Mouse (Mus musculus) adrenal gland, postnatal 14 days (tissue): ENCODE measurements around the gene Grk1. TPM values are rescaled to one million over a fixed set of nuclear protein-coding genes. Genes with fewer than 3 reads are reported as not detected.

Experiments
- DNase-seq: peaks from one replicate; pipeline ENCODE4 v3.0.0; 2021; ENCODE audit warnings: mixed read lengths
- total RNA-seq: library from RNA; stranded (reverse); gene quantifications from 2 replicates; pipeline ENCODE4 v1.2.3, GENCODE M21; 2021

The Grk1 gene
- total RNA-seq, 1 experiment from 2014 or later = not detected

DNA sequence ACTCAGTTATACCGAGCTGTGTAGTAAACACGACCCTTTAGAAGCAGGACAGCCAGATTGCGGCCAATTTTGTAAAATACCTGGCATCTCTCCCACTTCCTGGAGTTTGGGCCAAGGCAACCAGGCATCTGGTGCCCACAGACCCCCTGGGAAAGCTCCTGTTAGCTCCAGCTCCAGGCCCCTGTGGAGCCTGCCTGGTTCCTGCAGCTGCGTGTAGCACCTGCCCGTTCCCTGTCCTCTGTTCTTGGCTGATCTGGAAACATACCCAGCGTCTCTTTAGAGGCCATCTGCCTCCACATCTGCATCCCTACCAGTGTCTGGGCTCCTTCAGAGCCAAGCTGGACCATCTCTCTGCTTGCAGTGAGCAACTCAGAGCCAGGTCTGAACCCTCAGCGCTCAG is 25.5 kb downstream of the Grk1 start:
- peak; percentile 16 for DNase-seq

DNA sequence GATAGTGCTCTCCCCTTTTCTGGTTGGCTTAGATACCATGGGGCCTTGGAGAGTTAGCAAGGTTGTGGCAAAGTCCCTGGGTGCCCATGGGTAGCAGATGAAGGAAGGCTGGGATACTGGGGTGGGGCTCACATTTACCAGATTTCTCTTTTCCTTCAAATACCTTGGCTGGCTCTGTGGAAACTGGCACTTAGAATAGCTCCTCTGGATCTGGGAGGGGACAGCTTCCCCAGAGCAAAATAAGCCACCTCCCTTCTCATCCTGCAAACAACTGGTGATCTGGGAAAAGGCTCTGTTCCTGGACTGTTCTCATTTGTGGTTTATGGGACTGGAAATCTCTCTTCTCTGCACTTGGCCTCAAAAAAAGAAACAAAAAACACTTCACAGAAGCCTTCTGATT is 26.0 kb downstream of the Grk1 start:
- DNase-seq = no peak

DNA sequence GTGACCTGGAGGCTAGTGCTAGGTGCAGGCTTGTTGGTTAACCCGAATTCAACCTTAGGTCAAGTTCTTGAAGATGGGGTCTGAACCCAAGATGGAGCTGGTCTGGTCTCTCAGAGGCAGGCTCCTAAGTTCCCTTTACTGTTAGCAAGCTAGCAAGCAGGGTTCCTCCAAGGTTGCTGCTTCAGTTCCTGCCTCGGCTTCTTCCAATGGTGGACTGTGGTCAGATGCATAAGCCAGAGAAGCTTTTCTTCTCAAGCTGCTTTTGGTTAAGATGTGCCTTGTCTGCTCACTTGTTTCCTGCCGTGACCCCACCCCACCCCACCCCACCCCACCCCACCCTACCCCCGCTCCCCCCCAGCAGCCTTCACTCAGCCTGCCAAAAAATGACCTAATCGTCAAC is 28.2 kb downstream of the Grk1 start:
- no peak for DNase-seq

DNA sequence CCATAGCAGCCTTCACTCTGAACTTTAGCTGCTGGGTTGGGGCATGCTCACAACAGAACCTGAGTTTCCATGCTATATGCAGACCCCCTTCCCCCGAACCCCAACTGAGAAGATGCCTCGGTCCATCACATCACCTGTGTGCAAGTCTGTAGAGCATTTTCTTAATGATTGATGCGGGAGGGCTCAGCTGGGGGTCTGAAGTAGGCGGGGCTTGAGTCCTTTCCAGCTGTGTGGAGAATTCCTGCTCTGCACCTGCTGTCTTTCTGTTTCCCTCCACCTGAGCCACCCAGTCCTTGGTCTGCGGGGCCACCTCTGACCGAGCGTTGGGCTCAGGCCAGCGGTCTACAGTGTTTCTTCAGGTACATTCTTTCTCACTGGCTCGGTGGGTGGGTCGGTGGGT is 30.0 kb downstream of the Grk1 start, which contains the start of gene Tmem255b:
Gene Tmem255b (plus strand): TSS at position 301 of the 400 bp plus-strand sequence.
- DNase-seq = no peak

DNA sequence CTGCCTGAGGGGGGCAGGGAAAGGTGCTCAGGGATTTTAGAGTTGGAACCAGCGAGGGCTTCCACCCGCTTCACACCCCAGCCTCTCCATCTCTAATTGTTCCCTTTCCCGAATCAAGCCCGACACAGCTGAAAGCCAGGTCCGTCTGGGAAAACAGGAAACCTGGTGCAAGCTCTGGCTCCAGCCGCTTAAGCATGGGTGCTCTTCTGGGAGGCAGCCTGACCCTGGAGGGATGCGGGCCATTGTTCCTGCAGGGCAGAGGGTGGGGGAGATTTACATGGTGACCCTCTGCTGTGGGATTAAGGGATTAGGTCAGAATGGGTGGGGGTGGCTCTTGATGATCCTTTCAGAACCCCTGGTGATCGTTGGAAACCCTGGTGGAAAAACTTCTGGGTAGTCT is 31.2 kb downstream of the Grk1 start:
- no peak for DNase-seq

DNA sequence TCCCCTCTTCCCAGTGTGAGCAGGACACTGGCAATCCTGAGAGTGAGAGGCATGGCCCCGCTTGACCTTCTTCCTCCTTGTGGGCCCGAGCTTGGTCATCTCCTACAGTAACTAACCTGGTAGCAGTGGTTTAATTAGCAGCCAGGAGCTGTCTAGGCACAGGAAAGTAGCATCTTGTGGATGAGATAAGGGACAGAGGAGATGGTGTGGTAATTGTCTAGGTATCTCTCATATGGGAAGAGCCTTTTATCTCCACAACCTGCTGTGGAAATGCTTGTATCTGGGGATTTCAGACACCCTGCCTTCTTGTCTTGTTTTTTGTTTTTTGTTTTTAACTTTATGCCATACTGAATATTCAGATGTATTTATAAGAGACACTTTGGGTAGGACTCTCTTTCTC is 32.6 kb downstream of the Grk1 start:
- DNase-seq = no peak

DNA sequence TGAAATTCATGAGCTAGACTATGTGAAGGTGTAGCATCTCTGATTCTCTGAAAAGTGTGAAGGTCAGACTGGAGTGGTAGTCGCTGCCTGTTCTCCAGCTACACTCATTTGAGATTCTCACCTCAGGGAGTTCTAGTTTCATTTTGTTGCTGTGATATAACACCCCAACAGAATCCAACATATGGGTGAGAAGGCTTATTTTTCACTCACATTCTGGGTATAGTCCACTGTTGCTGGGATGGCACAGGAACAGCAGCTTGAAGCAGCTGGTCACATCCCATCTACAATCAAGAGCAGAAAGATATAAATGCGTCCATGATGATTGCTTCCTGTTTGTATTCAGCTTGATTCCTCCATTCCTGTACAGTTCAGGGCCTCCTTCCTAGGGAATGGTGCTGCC is 37.3 kb downstream of the Grk1 start:
- no peak for DNase-seq

DNA sequence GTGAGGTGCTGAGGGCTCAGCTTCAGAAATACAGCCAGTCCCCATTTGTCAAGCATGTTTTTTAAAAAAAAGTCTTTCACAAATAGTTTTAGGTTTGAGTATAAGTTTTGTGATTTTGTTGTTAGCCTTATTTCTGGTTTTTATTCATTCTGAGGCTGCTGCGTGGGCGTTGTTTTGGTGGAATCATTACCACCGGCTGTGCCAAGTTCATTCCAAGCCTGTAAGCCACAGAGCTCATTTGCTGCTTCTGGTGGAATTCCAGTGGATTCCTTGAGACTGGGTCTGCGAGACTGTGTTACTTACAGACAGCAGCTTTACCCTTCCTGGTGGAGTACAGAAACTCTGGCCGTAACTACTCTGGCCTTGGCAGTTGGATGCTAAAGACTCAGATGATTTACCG is 41.6 kb downstream of the Grk1 start:
- DNase-seq = no peak

DNA sequence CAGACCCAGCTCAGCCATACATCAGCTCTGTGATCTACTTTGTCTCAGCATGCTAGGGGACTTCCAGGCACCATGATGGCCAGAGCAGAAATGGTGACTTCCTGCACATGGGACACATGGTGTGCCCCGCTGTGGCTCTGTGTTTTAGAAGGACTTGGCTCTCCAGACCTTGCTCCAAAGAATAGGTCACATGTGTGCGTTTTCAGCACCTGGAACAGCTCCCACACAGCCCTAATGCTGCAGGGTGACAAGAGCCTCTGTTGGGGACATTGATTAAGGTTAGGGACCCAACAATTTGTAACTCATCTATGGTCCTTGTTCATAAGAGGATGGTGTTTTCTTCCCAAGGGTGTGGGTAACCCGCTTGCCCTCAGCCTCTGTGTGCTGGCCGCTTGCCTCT is 43.3 kb downstream of the Grk1 start:
- peak; percentile 80 for DNase-seq

DNA sequence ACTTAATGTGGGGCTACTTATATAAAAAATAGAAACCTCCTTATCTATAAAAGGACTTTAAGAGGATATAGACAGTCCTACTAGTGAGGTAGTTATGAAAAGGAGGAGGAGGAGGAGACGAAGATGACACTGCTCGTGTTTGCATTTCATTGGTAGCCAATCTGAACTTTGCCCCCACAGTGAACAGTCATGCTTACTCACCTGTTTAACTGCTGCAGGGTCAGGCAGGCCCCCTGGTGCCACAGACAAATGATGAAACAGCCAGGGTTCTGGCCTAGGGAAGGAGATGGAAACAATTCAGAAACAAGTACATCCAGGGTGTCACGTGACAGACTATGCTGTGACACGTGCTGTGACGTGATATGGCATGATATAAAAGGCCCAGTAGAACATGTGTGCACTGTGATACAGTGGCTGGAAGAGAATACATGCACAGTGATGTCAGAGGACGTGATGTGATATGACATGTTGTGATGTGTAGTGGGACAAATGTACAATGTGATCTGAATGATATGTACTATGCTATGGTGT is 46.9 kb downstream of the Grk1 start:
- DNase-seq = no peak

DNA sequence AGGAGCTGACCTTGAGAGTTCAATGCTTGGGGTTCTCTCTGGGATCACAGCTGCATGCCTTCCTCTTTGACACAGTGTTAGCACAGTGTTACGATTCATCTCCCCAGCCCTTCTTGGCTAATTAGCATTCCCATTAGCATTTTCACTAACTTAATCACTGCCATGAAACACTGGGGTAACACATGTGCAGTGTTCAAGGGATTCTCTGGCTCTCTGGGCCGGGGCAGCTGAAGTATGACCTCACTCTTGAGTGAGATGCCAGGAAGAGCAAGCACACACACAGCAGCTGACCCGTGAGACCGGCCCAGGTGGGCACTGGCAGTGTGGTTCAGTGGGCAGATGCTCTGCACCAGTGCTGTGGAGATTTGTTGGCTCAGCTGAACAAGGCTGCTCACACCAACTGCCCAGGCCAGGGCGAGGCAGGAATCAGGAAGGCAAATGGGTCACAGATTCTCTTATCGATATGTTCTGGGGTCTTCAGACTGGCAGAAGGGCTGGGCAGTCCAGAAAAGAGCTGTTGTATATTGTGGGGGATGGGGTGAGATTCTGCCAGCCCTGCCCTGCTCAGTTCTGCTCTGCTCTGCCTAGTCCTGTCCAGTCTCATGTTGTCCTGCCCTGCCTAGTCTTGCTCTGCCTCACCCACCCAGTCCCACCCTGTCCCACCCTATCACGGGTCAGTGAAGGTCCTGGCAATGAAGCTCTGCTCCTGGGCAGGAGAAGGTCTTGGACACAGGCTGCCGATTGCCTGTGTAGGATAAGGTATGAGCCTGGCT is 49.6 kb downstream of the Grk1 start:
- DNase-seq = no peak

DNA sequence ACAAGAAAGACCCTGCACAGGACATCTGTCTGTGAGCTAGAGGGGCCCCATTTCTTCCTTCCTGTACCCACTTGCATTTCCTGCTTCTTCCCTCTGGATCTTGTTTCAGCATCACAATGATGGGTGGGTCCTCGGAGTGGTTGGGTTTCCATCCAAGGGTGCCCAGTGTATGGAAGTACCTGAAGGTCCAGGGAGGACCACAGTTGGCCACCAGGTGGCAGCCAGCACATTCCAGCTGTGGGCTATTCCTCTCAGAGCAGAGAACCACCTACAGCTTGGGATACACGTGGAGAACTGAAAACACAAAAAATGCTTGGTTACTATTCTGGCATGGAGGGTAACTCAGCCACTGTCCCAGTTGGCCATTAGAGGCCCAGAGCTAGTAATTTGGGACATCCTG is 50.4 kb downstream of the Grk1 start:
- DNase-seq = peak; percentile 78

DNA sequence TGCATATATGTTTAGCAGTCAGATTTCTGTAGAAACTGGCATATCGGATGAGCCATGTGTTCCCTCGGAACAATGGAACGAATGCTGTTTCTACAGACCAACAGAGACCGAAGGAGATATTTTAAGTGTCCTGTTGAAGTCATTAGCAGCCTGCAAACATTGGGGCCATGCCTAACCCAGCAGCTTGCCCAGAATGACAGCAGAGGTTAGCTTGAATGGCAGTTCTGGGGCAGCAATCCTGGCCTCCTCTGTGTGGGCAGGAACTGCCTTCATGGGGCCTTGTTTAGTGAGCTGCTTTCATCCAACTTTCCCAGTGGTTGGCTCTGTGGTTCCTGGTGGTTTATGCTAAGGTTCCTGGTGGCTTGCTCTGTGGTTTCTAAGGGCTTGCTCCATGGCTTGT is 54.5 kb downstream of the Grk1 start:
- no peak for DNase-seq

DNA sequence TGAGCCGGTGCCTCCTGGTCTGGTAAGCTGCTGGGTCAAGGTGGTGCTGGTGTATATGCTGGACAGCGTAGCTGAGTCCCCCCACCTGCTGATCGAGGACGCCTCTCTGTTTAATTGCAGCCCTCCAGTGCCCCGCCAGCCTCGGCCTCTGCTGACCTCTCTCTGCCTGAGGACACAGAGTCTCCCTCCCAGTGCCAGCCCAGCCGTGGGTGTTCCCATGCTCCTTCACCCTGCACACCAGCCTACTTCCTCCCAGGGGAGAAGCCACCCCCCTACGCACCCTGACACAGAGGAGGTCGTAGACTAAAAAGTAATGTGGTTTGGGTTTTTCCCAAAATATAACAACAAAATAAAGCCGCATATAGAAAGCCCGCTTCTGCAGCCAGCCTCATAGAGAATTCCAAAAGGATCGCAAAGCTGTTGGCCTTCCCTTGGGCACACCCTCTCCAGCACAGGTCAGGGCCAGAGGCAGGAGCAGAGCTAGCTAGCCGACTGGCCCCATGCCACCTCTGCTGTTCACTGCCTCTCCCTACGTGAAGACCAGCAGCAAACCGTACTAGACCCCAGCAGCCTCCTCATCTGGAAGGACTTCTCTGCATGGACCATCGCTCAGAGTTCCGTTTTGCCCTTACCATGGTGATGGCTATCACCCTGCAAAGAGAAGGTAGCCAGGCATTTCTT is 56.3 kb downstream of the Grk1 start:
- DNase-seq = peak; percentile 64

DNA sequence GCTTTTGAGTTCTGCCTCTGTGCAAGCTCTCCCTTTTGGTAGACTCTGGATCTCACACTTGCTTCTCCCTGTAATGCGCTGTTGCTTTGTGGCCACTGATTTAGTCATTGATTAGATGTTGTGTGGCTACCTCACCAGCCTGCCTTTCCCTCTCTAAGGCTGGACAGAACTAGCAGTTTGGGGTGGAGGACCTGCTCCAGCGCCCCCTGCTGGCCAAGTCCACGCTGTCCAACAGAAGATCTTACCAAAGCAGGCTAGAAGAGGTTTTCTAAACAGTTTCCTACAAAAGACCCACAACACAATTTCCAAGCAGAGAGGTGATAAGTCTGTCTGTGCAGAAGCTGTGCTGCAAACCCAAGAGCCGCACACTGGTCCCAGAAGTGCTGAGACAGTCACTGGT is 57.0 kb downstream of the Grk1 start:
- peak; percentile 89 for DNase-seq

DNA sequence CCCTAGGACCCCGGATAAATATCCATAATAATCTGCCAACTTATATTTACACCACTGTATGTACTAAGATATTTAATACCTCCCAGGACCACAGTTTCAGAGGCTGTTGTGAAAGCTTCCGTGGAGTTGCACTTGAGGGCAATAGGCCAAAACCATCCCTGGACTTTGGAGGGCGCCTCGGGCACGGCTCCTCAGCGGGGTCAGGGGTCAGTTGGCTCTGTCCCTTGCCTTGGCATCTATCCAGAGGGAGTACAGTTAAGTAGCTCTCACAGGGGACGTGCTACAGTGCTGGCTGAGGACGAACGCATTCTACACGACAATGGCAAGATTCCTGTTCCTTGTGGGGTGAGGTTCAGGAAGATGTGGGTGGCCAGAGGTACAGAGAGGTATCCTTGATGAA is 57.5 kb downstream of the Grk1 start:
- peak; percentile 87 for DNase-seq

DNA sequence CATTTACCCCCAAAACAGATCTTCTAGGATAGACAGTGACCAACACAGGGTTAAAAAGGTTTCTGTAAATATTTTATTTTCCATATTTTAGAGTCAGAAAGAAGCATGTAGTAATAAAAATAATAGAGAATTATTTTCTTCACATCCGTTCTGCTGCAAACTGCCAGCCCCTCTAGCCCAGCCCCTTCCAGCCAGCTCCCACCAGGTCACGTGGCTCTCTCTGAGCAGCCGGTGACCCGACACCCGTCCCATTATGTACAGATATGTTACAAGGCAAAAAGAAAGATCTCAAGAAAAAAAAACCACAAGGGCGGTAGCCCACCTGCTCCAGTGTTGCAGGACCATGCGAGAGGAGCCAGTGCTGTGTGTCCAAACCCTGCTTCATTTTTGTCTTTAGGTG is 60.4 kb downstream of the Grk1 start:
- DNase-seq = peak; percentile 4

DNA sequence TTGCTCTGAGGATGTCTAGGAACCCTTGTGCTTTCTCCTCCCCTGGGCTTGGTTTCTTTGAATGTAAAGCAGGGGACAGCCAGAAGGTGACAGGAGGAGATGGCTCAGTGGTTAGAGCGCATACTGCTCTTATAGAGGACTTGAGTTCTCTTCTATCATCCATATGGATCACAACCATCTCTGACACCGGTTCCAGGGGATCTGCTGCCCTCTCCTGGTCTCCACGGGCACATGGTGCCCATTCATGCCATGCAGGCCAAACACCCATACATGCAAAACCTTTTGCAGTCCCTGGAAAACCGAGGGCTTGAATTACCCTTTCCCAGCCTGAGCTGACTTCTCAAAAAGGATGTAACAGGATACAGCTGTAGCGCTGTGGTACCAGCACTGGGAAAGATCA is 62.1 kb downstream of the Grk1 start:
- DNase-seq = peak; percentile 49

DNA sequence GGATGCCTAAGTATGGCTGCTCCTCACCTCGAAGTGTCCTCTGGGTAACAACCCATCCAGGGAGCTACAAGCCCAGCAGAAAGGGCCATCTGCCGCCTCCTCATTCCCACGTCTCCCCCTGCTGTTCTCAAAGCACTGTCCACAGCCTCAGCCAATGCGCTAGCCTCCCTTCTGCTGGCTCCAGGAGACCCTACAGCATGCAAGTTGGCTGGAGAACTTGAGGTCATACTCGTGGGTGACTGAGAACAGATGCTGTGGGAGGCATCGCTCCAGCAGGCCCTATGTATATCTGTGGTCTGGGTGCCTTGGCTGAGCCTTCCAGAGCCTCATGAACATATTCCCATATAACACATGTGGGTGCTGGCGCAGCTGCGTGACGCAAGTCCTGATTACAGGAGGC is 63.9 kb downstream of the Grk1 start:
- no peak for DNase-seq

DNA sequence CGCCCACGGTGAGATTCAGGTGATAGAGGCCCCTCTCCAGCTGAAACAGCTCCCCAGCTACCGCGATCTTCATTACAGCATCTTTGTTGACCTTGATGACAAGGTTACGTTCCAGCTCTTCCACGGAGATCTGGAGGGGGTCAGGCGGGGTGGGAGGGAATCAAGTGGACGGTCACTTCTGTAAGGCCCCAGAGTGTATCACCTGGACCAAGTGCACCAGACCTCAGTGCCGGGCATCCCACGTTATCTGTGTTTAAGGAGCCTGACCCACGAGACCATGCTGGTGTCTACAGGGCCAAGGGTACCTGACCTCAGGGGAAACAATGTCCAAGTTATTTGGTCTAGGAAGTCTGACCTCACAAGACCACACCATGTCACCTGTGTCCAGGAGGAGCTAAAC is 66.6 kb downstream of the Grk1 start:
- no peak for DNase-seq
